Mouse (Mus musculus): Measurements from ENCODE around the gene Fuca1. TPM values are rescaled to one million over a fixed set of nuclear protein-coding genes. Genes with fewer than 3 reads are reported as not detected.

Fuca1 gene
- polyA plus RNA-seq, 1 experiment = 145 TPM

GRCm38 (mm10) chr4:135946659-135947301 is 26.2 kb downstream of the Fuca1 start:
- no peak for DNase-seq (ENCODE audit: low read depth, low spot score)
- under 1% methylated on average over 28 of the region's 28 CpGs for WGBS

- WGBS = 27% methylated on average over 8 of the region's 8 CpGs
- DNase-seq (ENCODE audit: low read depth, low spot score) = no peak
Measured at GRCm38 (mm10) chr4:135948142-135948541, 27.6 kb downstream of the Fuca1 start.

GRCm38 (mm10) chr4:135949475-135949874 is 28.9 kb downstream of the Fuca1 start:
- 67% methylated on average over 10 of the region's 10 CpGs for WGBS

GRCm38 (mm10) chr4:135949911-135950310 is 29.4 kb downstream of the Fuca1 start:
- DNase-seq (ENCODE audit: low read depth, low spot score) = no peak

More at GRCm38 (mm10) chr4:135949475-135949874, 28.9 kb downstream of the Fuca1 start:
- DNase-seq (ENCODE audit: low read depth, low spot score) = no peak

GRCm38 (mm10) chr4:135950365-135950764 is 29.8 kb downstream of the Fuca1 start:
- DNase-seq (ENCODE audit: low read depth, low spot score) = no peak
- 34% methylated on average over 6 of the region's 6 CpGs for WGBS

More at GRCm38 (mm10) chr4:135949911-135950310, 29.4 kb downstream of the Fuca1 start:
- 46% methylated on average over 6 of the region's 6 CpGs for WGBS

GRCm38 (mm10) chr4:135951505-135951904 is 31.0 kb downstream of the Fuca1 start:
- no peak for DNase-seq (ENCODE audit: low read depth, low spot score)
- over 99% methylated on average over 3 of the region's 3 CpGs for WGBS

- no peak for DNase-seq (ENCODE audit: low read depth, low spot score)
Measured at GRCm38 (mm10) chr4:135953179-135953578, 32.6 kb downstream of the Fuca1 start.

GRCm38 (mm10) chr4:135954241-135954640 is 33.7 kb downstream of the Fuca1 start:
- WGBS = 11% methylated on average over 2 of the region's 2 CpGs
- no peak for DNase-seq (ENCODE audit: low read depth, low spot score)

More at GRCm38 (mm10) chr4:135953179-135953578, 32.6 kb downstream of the Fuca1 start:
- WGBS = 29% methylated on average over 3 of the region's 3 CpGs

- no peak for DNase-seq (ENCODE audit: low read depth, low spot score)
- 52% methylated on average over 9 of the region's 9 CpGs for WGBS
Measured at GRCm38 (mm10) chr4:135955886-135956285, 35.4 kb downstream of the Fuca1 start.

GRCm38 (mm10) chr4:135958354-135958753 is 37.8 kb downstream of the Fuca1 start:
- WGBS = 25% methylated on average over 8 of the region's 8 CpGs
- DNase-seq (ENCODE audit: low read depth, low spot score) = no peak

- 22% methylated on average over 5 of the region's 5 CpGs for WGBS
- no peak for DNase-seq (ENCODE audit: low read depth, low spot score)
Measured at GRCm38 (mm10) chr4:135960717-135961116, 40.2 kb downstream of the Fuca1 start.

GRCm38 (mm10) chr4:135961709-135962108 is 41.2 kb downstream of the Fuca1 start:
- 97% methylated on average over 5 of the region's 5 CpGs for WGBS
- no peak for DNase-seq (ENCODE audit: low read depth, low spot score)

- no peak for DNase-seq (ENCODE audit: low read depth, low spot score)
- 84% methylated on average over 7 of the region's 7 CpGs for WGBS
Measured at GRCm38 (mm10) chr4:135962198-135962597, 41.7 kb downstream of the Fuca1 start.

- no peak for DNase-seq (ENCODE audit: low read depth, low spot score)
- WGBS = 6% methylated on average over 15 of the region's 15 CpGs
Measured at GRCm38 (mm10) chr4:135962946-135963345, 42.4 kb downstream of the Fuca1 start.

- WGBS = under 1% methylated on average over 56 of the region's 56 CpGs
- DNase-seq (ENCODE audit: low read depth, low spot score) = peak; percentile 94
Measured at GRCm38 (mm10) chr4:135963457-135964193, 43.1 kb downstream of the Fuca1 start, which contains the start of gene Gale. Gale (plus strand) TSS chr4:135963727.

- 2% methylated on average over 12 of the region's 12 CpGs for WGBS
- peak; percentile 88 for DNase-seq (ENCODE audit: low read depth, low spot score)
Measured at GRCm38 (mm10) chr4:135964426-135964825, 43.9 kb downstream of the Fuca1 start.

GRCm38 (mm10) chr4:135965113-135965512 is 44.6 kb downstream of the Fuca1 start:
- 38% methylated on average over 9 of the region's 9 CpGs for WGBS
- DNase-seq (ENCODE audit: low read depth, low spot score) = no peak

- DNase-seq (ENCODE audit: low read depth, low spot score) = no peak
- WGBS = 79% methylated on average over 16 of the region's 16 CpGs
Measured at GRCm38 (mm10) chr4:135966283-135966682, 45.7 kb downstream of the Fuca1 start.

GRCm38 (mm10) chr4:135967086-135967760 is 46.7 kb downstream of the Fuca1 start:
- no peak for DNase-seq (ENCODE audit: low read depth, low spot score)
- 71% methylated on average over 18 of the region's 18 CpGs for WGBS

- WGBS = 69% methylated on average over 19 of the region's 19 CpGs
- no peak for DNase-seq (ENCODE audit: low read depth, low spot score)
Measured at GRCm38 (mm10) chr4:135968271-135968869, 47.8 kb downstream of the Fuca1 start.

Measured in large intestine, adult 2 months (tissue).